Mouse (Mus musculus) forebrain, postnatal 0 days (tissue): ENCODE measurements around the gene Foxo4. TPM values are rescaled to one million over a fixed set of nuclear protein-coding genes. Genes with fewer than 3 reads are reported as not detected.

Experiments
- ATAC-seq: fragments of 200-750 bp; cut with Nextera tagmentation; 2 replicates; pipeline ENCODE4 v1.8.0; 2017; ENCODE audit warnings: mild to moderate bottlenecking, moderate library complexity
- DNase-seq: peaks from one replicate; pipeline ENCODE4 v3.0.0-alpha.2; 2015
- H3K27ac ChIP-seq: fragments of 300-500 bp; sonication (generic); 2 replicates; pipeline ENCODE4 v1.5.1; 2014; ENCODE audit warnings: low read depth, mild to moderate bottlenecking, antibody characterized with exemption, low read length, moderate library complexity, mixed read lengths
- H3K27me3 ChIP-seq: fragments of 300-500 bp; sonication (generic); 2 replicates; pipeline ENCODE4 v1.6.1; 2014; ENCODE audit warnings: mild to moderate bottlenecking, low read length, mixed read lengths; ENCODE audit not compliant: insufficient read depth
- H3K36me3 ChIP-seq: fragments of 300-500 bp; sonication (generic); 2 replicates; pipeline ENCODE4 v1.6.1; 2014; ENCODE audit warnings: mild to moderate bottlenecking, moderate library complexity; ENCODE audit not compliant: insufficient read depth
- H3K4me1 ChIP-seq: fragments of 300-500 bp; sonication (generic); 2 replicates; pipeline ENCODE4 v1.6.1; 2014; ENCODE audit warnings: antibody characterized with exemption; ENCODE audit not compliant: insufficient read depth
- H3K4me2 ChIP-seq: fragments of 300-500 bp; sonication (generic); 2 replicates; pipeline ENCODE4 v1.6.1; 2014; ENCODE audit warnings: low read depth, mild to moderate bottlenecking, moderate library complexity
- H3K4me3 ChIP-seq: fragments of 300-500 bp; sonication (generic); 2 replicates; pipeline ENCODE4 v1.5.1; 2014; ENCODE audit warnings: low read depth, low read length, mixed read lengths
- H3K9ac ChIP-seq: fragments of 300-500 bp; sonication (generic); 2 replicates; pipeline ENCODE4 v1.6.1; 2014; ENCODE audit warnings: mild to moderate bottlenecking
- H3K9me3 ChIP-seq: fragments of 300-500 bp; sonication (generic); 2 replicates; pipeline ENCODE4 v1.6.1; 2016; ENCODE audit warnings: low read length
- CTCF ChIP-seq: sonication (generic); IDR thresholded peaks from 2 replicates; pipeline ENCODE4 v1.5.1; 2016; ENCODE audit warnings: antibody characterized with exemption, control low read depth, low read depth
- whole genome bisulfite sequencing: fragments of 180-500 bp; shearing (Covaris S2); extraction: QIAGEN DNeasy Blood & Tissue Kit; methylation state at CpG from one replicate; pipeline ENCODE4 v1.1.7; 2014; 5-methylcytosine and 5-hydroxymethylcytosine counted together
- polyA plus RNA-seq: library from polyadenylated mRNA; unstranded; fragments of >200 nt; fragmentation: Nextera tagmentation; extraction: Ambion mirVana; gene quantifications from 2 replicates; pipeline ENCODE4 v1.2.1, GENCODE M21; 2015
- total RNA-seq: library from RNA; depleted of rRNA; stranded (reverse); fragments of >200 nt; gene quantifications from 2 replicates; pipeline ENCODE4 v1.2.3, GENCODE M21; 2014; rRNA removed

Foxo4 gene
- total and polyA plus RNA-seq, 2 experiments from 2014 or later, result 0.75 to 6.8 TPM

DNA sequence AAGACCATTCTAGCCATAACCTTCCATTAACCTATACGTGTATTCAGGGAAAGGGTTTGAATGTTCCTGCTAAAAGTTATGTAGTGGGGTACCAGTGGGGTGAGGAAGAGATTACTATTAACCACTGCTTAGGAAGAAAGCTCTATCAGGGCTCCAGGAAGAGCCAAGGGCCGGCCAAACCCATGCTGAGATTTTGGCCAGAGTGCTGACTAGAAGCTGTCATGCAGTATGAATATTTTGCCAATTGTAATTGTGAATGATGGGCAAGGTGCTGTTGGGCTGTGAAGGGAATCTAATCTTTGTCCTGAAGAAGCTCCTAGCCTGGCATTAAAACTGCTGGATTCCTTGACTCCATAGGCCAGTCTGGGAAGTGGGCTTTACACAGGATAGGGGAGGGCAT is 50.3 kb downstream of the Foxo4 start:
- Histone ChIP-seq H3K27me3 (no peaks in the 10 kb centered on the region), H3K9me3 (no peaks in the 10 kb centered on the region), H3K36me3 (peaks cover under 1% of the 10 kb centered on the region; the same call in 1 of the 2 replicates), H3K4me3 (no peak overlapping the region), H3K4me2 (no peak overlapping the region), H3K9ac (no peak overlapping the region), H3K27ac (no peak overlapping the region), H3K4me1 (0 out of 2 replicates have a peak, but pooled peaks cover 2% of the 10 kb centered on the region)
- DNase-seq (no peak), ATAC-seq (no peak)
- TF ChIP-seq CTCF, result no peak
- 44% methylated on average over 2 of the region's 2 CpGs for WGBS

DNA sequence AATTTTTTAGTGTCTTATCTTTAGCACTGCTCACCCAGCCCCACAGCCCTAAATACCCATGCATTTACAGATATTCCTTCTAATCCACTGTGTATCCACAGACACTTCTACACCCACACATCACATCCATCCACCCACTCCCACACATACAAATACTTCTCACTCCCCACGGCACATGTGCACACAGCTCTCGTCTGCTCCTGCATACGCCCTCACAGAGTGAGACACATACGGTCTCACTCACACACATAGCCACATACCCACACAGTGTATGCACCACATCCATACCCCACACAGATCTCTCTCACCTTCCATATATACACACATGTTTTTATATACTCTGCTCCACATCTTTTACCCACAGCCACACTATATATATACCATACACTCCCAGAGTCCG is 55.0 kb downstream of the Foxo4 start:
- ATAC-seq (no peak), DNase-seq (no peak)
- Histone ChIP-seq H3K9ac (no peak overlapping the region), H3K9me3 (no peaks in the 10 kb centered on the region), H3K4me3 (no peak overlapping the region), H3K4me2 (no peak overlapping the region), H3K4me1 (0 out of 2 replicates have a peak, but pooled peaks cover 2% of the 10 kb centered on the region), H3K27me3 (no peaks in the 10 kb centered on the region), H3K36me3 (peaks cover 13% of the 10 kb centered on the region), H3K27ac (no peak overlapping the region)
- 93% methylated on average over 5 of the region's 5 CpGs for WGBS
- no peak for TF ChIP-seq CTCF

Other genes with a start within 250 kb of the Foxo4 start
- 0.15 and 0.24 TPM in 2 replicates for gene Tex11, start 194.9 kb upstream of the Foxo4 start, total RNA-seq
- 0.05 and 0.11 TPM in 2 replicates for gene Tex11, start 194.9 kb upstream of the Foxo4 start, polyA plus RNA-seq
- 14.8 and 22.7 TPM in 2 replicates for gene Slc7a3, start 168.5 kb upstream of the Foxo4 start, total RNA-seq
- 10.9 and 18.3 TPM in 2 replicates for gene Slc7a3, start 168.5 kb upstream of the Foxo4 start, polyA plus RNA-seq
- gene Snx12, start 32.0 kb upstream of the Foxo4 start, total RNA-seq, result 52.4 and 52.7 TPM in 2 replicates
- 41.4 and 42.8 TPM in 2 replicates for gene Snx12, start 32.0 kb upstream of the Foxo4 start, polyA plus RNA-seq
- 0.52 TPM in 1 of 2 replicates, not detected in the other for gene Gm614, start 9.5 kb downstream of the Foxo4 start, total RNA-seq
- not detected in 2 replicates for gene Gm614, start 9.5 kb downstream of the Foxo4 start, polyA plus RNA-seq
- gene Il2rg, start 13.7 kb downstream of the Foxo4 start, total RNA-seq, result 1.2 and 2.6 TPM in 2 replicates
- gene Il2rg, start 13.7 kb downstream of the Foxo4 start, polyA plus RNA-seq, result 4.2 and 4.5 TPM in 2 replicates
- not detected in 2 replicates for gene Gm20489, start 14.5 kb downstream of the Foxo4 start, total RNA-seq
- not detected in 2 replicates for gene Gm20489, start 14.5 kb downstream of the Foxo4 start, polyA plus RNA-seq
- gene Med12, start 19.5 kb downstream of the Foxo4 start, total RNA-seq, result 22.0 and 35.7 TPM in 2 replicates
- 7.3 and 14.4 TPM in 2 replicates for gene Med12, start 19.5 kb downstream of the Foxo4 start, polyA plus RNA-seq
- gene Nlgn3, start 44.6 kb downstream of the Foxo4 start, total RNA-seq, result 114 and 158 TPM in 2 replicates
- 65.5 and 81.1 TPM in 2 replicates for gene Nlgn3, start 44.6 kb downstream of the Foxo4 start, polyA plus RNA-seq
- gene Gjb1, start 121.8 kb downstream of the Foxo4 start, total RNA-seq, result 2.4 and 2.5 TPM in 2 replicates
- 2.1 and 2.2 TPM in 2 replicates for gene Gjb1, start 121.8 kb downstream of the Foxo4 start, polyA plus RNA-seq
- 197 and 199 TPM in 2 replicates for gene Zmym3, start 166.3 kb downstream of the Foxo4 start, total RNA-seq
- 94.7 and 102 TPM in 2 replicates for gene Zmym3, start 166.3 kb downstream of the Foxo4 start, polyA plus RNA-seq
- 379 and 402 TPM in 2 replicates for gene Nono, start 174.8 kb downstream of the Foxo4 start, total RNA-seq
- 246 and 266 TPM in 2 replicates for gene Nono, start 174.8 kb downstream of the Foxo4 start, polyA plus RNA-seq
- gene Itgb1bp2, start 194.6 kb downstream of the Foxo4 start, total RNA-seq, result 0.86 and 4.2 TPM in 2 replicates
- gene Itgb1bp2, start 194.6 kb downstream of the Foxo4 start, polyA plus RNA-seq, result 0.61 and 0.75 TPM in 2 replicates